Mouse (Mus musculus) urinary bladder, postnatal 4 days (tissue): ENCODE measurements at regions not wholly inside any gene's neighbourhood (a gene's known extent, or its start where the extent isn't known, plus 50 kb on each side); places are given as distances from the start of the nearest gene placed in this dataset.

Source experiments
- DNase-seq, 2 experiments: peaks; one replicate each; pipeline ENCODE4 v3.0.0; 2021 to 2022; ENCODE audit warnings: low spot score in 2 of 2

DNA sequence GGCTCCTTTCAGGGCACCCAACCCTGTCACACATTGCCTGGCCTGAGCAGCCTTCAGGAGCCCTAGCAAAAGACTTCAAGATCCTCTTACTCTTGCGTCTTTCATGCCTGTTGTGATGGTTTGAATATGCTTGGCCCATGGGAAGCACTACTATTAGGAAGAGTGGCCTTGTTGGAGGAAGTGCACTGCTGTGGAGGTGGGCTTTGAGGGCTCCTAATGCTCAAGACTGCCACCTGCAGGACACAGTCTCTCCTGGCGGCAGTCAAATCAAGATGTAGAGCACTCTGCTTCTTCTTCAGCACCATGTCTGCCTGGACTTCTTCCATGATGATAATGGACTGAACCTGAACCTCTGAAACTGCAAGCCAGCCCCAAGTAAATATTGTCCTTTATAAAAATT, 73.0 kb downstream of the Tsen15 start:
- DNase-seq: no peak

DNA sequence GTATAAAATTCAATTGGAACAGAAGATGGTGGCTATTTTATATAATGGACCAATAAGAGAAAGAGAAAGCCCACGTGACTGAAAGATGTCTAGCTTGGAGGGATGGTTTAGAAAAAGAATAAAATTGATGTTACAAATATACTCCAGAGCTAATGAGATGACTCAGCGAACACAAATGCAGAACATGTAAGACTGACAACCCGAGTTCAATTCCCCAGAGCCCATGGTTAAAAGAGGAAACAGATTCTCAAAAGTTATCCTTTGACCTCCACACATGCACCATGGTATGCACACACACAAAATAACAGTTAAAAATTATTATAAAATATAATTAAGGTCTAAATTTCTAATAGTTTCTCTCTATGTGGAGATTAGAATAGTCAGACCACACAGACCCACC, 81.0 kb downstream of the Tsen15 start:
- no peak for DNase-seq

- DNase-seq: no peak
These were observed 81.9 kb downstream of the Tsen15 start for GRCm38 (mm10) chr1:152304487-152305130.

- no peak for DNase-seq
These were observed 85.1 kb downstream of the Tsen15 start for GRCm38 (mm10) chr1:152301355-152301754.

DNA sequence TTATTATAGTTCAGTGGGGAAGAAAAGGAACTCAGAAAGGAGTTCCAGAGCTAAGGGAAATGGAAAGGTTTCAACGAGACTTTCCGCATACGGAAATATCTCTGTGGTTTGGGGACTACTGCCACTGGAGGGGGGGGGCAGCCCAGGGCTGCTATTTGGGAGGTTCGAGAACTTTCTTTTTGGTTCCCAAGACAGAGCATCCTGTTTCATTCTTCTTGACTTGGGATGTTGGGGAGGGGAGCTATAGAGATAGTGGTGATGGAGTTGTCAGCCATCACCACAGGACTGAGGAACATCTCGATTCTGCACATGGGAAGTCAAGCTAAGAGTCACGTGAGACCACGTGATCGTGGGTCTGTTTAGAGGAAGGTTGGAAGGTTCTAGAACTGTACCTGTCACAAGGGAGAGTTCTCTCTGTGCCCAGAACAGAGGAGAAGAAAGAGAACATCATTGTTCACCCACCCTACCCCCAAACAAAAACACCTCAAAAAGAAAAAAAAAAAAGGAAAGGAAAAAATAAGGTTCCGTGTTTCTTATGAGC, 94.2 kb downstream of the Tsen15 start:
- DNase-seq: no peak

GRCm38 (mm10) chr1:152290768-152291167, 95.7 kb downstream of the Tsen15 start:
- DNase-seq: peak; percentile 59 to 81

- DNase-seq: no peak
These were observed 98.7 kb downstream of the Tsen15 start for GRCm38 (mm10) chr1:152287566-152288490.

- DNase-seq: no peak
These were observed 99.8 kb downstream of the Tsen15 start for GRCm38 (mm10) chr1:152286677-152287076.

DNA sequence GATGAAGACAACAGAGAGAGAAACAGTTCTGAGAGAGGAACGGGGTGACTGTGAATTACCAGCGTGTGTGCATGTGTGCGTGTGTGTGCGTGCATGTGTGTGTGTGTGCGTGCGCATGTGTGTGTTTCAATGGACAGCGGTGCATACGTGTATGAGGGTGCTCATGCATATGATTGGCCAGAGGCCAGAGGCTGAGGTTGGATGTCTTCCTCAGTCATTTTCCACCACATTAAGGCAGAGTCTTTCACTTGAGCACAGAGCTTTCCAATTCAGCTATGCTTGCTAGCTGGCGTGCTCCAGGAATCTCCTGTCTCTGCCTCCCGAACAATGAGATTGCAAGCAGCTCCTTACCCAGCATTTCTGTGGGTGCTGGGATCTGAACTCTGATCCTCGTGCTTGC, 104.4 kb downstream of the Tsen15 start:
- no peak for DNase-seq

GRCm38 (mm10) chr1:152281201-152281600, 105.3 kb downstream of the Tsen15 start:
- DNase-seq: no peak

GRCm38 (mm10) chr1:152280014-152280413, 106.5 kb downstream of the Tsen15 start:
- DNase-seq: peak in 1 of 2 experiments; percentile 64

- no peak for DNase-seq
These were observed 111.5 kb downstream of the Tsen15 start for GRCm38 (mm10) chr1:152275011-152275410.

DNA sequence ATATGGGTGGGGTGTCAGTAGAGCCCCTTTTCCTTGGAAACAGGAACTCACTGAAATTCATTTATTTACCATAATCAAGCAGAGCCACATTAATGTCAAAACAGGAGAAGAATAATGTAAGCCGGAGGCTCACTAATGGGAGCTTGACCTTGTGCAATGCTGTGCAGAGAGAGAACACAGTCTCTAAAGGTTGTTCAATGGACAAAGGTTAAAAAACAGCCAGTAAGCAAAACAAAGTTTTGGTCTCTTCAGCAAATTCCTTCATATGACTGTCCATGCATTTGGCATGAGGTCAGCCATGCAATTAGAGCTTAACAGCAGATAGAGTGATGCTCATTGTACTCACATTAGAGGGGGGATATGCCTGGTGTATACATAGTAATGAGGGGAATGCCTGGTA, 113.1 kb downstream of the Tsen15 start:
- DNase-seq: no peak

DNA sequence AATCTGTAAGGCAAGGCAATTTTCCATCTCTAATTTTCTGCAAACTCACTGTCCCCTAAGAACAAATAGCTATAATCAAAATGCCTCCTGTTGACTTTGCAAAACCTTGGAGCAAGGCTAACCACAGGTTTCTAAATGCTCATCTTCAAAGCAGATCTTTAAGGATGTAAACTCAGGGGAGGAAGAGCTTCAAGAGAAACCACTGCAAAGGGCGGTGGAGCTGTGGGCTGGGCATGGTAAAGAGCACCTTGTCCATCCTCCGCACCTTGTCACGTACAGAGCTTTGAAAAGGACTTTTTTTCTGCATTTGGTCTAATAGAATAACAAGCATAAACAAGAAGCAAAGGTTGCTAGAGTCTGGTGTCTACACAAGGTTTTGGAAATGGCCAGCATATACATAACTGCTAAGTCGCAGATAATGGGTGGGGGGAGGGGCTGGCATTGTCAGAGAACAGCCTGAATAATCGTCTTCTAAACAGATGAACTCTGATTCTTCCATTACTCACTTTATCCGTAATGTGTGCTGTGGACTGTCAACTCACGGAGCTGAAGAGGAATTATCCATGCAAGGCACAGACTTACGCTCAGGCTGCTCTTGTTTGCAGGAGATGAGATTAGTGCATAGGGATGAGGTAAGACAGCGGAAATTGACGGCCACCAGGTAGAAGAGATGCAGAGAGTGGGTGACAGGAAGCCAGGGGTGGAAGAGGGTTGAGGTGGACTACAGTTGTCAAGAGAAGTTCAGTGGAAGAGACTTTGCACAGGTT, 116.4 kb downstream of the Tsen15 start:
- DNase-seq: no peak

GRCm38 (mm10) chr1:152266390-152266789, 120.1 kb downstream of the Tsen15 start:
- no peak for DNase-seq

DNA sequence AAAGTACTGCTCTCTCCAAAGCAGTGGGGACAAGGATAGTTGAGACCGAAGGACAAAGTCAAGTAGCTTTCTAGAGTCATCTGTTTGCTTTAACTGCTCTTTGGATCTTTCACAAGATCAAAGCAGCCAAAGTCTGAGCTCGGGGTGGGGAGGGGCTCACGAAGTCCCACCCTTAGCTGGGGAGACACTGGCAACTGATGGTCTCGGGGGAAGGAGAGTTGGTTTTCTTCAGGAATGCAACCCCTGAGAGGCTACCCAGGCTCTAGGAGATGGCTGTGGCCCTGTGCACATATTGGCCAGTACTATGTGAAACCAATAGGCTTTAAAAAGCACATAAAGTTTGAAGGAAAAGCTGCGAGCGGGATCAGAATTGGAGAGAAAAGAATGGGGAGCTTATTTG, 121.5 kb downstream of the Tsen15 start:
- no peak for DNase-seq

DNA sequence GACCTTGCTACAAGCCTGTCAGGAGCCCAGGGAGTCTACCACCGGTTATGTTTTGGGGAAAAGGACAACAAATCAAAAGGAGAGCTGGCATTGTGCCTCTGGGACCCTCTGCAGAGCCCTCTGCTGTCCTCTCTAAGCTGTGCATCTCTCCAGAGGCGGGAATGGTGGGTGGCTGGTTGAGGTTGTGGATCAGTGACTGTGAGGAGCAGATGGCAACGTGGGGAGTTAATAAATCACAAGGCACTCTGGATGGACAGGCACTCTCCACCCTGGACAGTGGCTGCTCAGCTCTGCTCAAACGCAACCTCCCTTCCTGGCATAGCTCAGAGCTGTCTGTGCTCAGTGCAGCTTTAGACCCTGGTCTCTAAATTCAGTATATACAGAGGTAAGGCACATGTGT, 125.0 kb downstream of the Tsen15 start:
- no peak for DNase-seq

- DNase-seq: no peak
These were observed 125.5 kb downstream of the Tsen15 start for GRCm38 (mm10) chr1:152260950-152261349.

DNA sequence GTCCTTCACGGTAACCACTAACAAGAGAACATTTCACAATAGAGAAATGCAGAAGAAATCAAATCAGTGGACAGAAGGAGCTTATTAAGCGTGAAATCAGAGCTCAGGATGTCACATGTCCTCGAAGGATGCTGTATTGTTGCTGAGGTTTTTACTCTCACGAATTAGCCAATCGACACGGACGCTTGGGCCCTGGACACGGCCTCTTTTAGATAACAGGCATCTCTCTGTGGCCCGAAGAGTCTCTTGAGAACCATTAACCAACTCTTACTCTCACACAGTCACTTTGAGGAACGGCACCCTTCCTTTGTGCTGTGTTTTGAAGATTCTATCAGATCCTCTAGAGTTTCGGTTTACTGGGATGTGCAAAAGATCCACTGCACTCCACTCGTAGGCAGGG, 128.2 kb downstream of the Tsen15 start:
- no peak for DNase-seq

DNA sequence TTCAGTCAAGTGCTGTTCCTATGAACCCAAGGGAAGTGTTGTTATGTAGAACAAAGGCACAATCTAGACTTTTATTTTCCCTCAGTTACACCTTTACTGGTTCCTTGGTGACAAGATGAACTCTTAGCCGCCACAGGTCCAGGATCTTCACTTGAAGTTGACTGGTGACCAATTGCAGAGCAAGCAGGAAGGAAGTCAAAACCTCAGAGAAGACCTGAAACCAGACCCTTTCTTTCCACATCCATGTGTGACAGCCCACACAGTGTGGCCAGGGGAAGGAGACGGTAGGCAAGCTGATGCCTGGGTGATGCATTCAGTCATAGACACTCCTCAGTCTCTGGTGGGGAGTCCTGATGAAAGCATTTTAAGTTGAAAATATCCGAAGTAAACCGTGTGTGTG, 132.6 kb downstream of the Tsen15 start:
- DNase-seq: no peak

GRCm38 (mm10) chr1:152253486-152253885, 133.0 kb downstream of the Tsen15 start:
- no peak for DNase-seq

DNA sequence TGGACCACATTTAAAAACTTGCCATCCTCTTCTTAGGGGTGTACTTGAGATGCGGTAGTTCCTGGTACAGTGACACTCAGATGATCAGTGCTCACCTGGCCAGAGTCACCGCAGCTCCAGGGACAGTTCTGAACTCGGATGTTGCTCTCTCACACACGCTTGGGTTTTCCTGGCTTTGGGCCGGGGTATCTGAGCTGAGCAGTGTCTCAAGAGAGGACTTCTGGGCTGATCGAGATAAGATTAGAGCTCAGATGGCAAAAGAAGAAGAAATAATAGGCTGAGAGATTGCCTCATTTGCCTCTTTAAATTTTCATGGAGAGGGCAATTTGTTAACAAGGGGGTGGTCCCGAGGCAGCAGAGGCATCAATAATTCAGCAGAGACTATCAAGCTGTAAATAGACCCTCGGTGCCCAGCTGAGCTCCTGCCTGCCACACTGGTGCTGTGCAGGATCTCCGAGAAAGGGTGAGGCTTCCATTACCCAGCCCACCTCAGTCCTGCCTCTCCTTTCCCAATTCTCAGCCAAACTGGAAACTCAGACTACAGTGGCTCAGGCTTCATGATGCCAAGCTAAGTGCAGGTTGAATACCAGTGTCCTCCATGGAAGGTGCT, 133.7 kb downstream of the Tsen15 start:
- no peak for DNase-seq
